Mouse (Mus musculus): ENCODE measurements around the gene Dlg4. TPM values are rescaled to one million over a fixed set of nuclear protein-coding genes. Genes with fewer than 3 reads are reported as not detected.

The Dlg4 gene
- polyA plus RNA-seq, 1 experiment from 2014 or later: 32.7 TPM

DNA sequence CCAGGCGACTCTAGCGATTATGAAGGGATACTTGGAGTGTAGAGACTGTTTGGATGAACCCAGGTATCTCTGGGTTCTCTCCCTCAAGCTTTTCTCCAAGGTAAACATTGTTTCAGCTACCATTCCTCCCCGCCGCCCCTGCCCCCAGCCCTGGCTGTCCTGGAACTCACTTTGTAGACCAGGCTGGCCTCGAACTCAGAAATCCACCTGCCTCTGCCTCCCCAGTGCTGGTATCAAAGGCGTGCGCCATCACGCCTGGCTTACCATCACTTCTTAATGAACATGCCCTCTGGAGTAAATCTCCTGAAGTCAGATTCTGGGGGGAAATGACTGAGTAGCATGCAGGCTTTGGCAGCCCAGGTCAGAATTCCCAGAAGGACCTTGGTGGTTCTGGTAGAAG lies 34.5 kb upstream of the Dlg4 start, which contains the start of gene Elp5:
Gene Elp5, minus strand, starts transcription at position 293 of the 400 bp plus-strand sequence.
- Histone ChIP-seq H3K27ac (ENCODE audit: low read length) (peak within 1 kb of the TSS; percentile 98), H3K9me3 (ENCODE audit: control insufficient read depth, low read length) (no peaks in the 10 kb centered on the region), H3K9ac (replicated peaks; ENCODE audit: low read depth, low read length) (peak within 1 kb of the TSS; percentile 80), H3K4me2 (ENCODE audit: low read length) (peak within 1 kb of the TSS; percentile 65), H3K27me3 (replicated peaks; ENCODE audit: control insufficient read depth, insufficient read depth, low read length) (no peaks in the 10 kb centered on the region), H3K4me1 (replicated peaks; ENCODE audit: control insufficient read depth, insufficient read depth, low read length) (peaks cover 30% of the 10 kb centered on the region), H3K36me3 (ENCODE audit: control insufficient read depth, insufficient read depth) (peaks cover 17% of the 10 kb centered on the region), H3K4me3 (replicated peaks; ENCODE audit: low read length) (peak within 1 kb of the TSS; percentile 73)
- ATAC-seq: no peak
- WGBS: 63% methylated on average over 8 of the region's 8 CpGs

DNA sequence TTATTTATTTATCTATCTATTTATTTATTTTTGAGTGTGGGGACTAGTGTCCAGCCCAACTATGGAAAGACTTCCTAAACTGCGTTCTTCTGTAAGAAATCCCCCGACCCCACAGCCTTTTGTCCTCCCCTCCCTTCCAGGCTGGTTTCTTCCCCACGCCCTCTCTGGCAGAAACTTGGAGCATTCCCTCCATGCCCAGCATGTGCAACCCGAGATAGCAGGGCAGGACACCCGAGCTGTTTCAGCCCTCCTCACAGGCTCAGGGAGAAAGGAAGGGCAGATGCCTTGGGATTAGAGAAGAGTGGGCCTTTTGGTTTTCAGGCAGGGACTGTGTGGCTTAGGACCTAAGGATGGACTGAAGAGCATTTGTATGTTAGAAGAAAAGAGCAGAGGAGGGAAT lies 33.9 kb upstream of the Dlg4 start:
- H3K27me3 ChIP-seq (replicated peaks; ENCODE audit: control insufficient read depth, insufficient read depth, low read length): no peaks in the 10 kb centered on the region
- 0 out of 2 replicates have a peak overlapping the region, but pooled peaks have one; percentile 26 for H3K9ac ChIP-seq (replicated peaks; ENCODE audit: low read depth, low read length)
- H3K9me3 ChIP-seq (ENCODE audit: control insufficient read depth, low read length): no peaks in the 10 kb centered on the region
- H3K4me1 ChIP-seq (replicated peaks; ENCODE audit: control insufficient read depth, insufficient read depth, low read length): peaks cover 30% of the 10 kb centered on the region
- peak overlapping the region; percentile 65 for H3K4me2 ChIP-seq (ENCODE audit: low read length)
- WGBS: 24% methylated on average over 5 of the region's 5 CpGs
- peaks cover 22% of the 10 kb centered on the region for H3K36me3 ChIP-seq (ENCODE audit: control insufficient read depth, insufficient read depth)
- no peak overlapping the region for H3K27ac ChIP-seq (ENCODE audit: low read length)
- no peak for ATAC-seq
- peak overlapping the region; percentile 11 for H3K4me3 ChIP-seq (replicated peaks; ENCODE audit: low read length)

GRCm38 (mm10) chr11:69983377-69983776 lies 33.4 kb upstream of the Dlg4 start:
- Histone ChIP-seq H3K9me3 (ENCODE audit: control insufficient read depth, low read length) (no peaks in the 10 kb centered on the region), H3K27me3 (replicated peaks; ENCODE audit: control insufficient read depth, insufficient read depth, low read length) (no peaks in the 10 kb centered on the region), H3K4me1 (replicated peaks; ENCODE audit: control insufficient read depth, insufficient read depth, low read length) (peaks cover 30% of the 10 kb centered on the region), H3K4me2 (ENCODE audit: low read length) (no peak overlapping the region; the same call in 1 of the 2 replicates), H3K9ac (replicated peaks; ENCODE audit: low read depth, low read length) (no peak overlapping the region), H3K36me3 (ENCODE audit: control insufficient read depth, insufficient read depth) (peaks cover 22% of the 10 kb centered on the region), H3K4me3 (replicated peaks; ENCODE audit: low read length) (no peak overlapping the region; the same call in 1 of the 2 replicates), H3K27ac (ENCODE audit: low read length) (no peak overlapping the region)
- no peak for ATAC-seq
- 91% methylated on average over 4 of the region's 4 CpGs for WGBS

GRCm38 (mm10) chr11:69984431-69984830 lies 32.3 kb upstream of the Dlg4 start:
- ATAC-seq: no peak
- H3K27ac ChIP-seq (ENCODE audit: low read length): no peak overlapping the region
- H3K4me2 ChIP-seq (ENCODE audit: low read length): no peak overlapping the region
- no peak overlapping the region for H3K4me3 ChIP-seq (replicated peaks; ENCODE audit: low read length)
- no peaks in the 10 kb centered on the region for H3K27me3 ChIP-seq (replicated peaks; ENCODE audit: control insufficient read depth, insufficient read depth, low read length)
- no peak overlapping the region for H3K9ac ChIP-seq (replicated peaks; ENCODE audit: low read depth, low read length)
- peaks cover 29% of the 10 kb centered on the region for H3K36me3 ChIP-seq (ENCODE audit: control insufficient read depth, insufficient read depth)
- WGBS: 91% methylated on average over 8 of the region's 8 CpGs
- no peaks in the 10 kb centered on the region for H3K9me3 ChIP-seq (ENCODE audit: control insufficient read depth, low read length)
- H3K4me1 ChIP-seq (replicated peaks; ENCODE audit: control insufficient read depth, insufficient read depth, low read length): peaks cover 25% of the 10 kb centered on the region

GRCm38 (mm10) chr11:69989949-69990348 lies 26.8 kb upstream of the Dlg4 start:
- ATAC-seq: no peak
- WGBS: 86% methylated on average over 8 of the region's 8 CpGs
- Histone ChIP-seq H3K9ac (replicated peaks; ENCODE audit: low read depth, low read length) (no peak overlapping the region), H3K36me3 (ENCODE audit: control insufficient read depth, insufficient read depth) (peaks cover 31% of the 10 kb centered on the region), H3K27me3 (replicated peaks; ENCODE audit: control insufficient read depth, insufficient read depth, low read length) (no peaks in the 10 kb centered on the region), H3K27ac (ENCODE audit: low read length) (no peak overlapping the region), H3K4me1 (replicated peaks; ENCODE audit: control insufficient read depth, insufficient read depth, low read length) (peaks cover 18% of the 10 kb centered on the region), H3K4me2 (ENCODE audit: low read length) (no peak overlapping the region), H3K4me3 (replicated peaks; ENCODE audit: low read length) (no peak overlapping the region), H3K9me3 (ENCODE audit: control insufficient read depth, low read length) (no peaks in the 10 kb centered on the region)

DNA sequence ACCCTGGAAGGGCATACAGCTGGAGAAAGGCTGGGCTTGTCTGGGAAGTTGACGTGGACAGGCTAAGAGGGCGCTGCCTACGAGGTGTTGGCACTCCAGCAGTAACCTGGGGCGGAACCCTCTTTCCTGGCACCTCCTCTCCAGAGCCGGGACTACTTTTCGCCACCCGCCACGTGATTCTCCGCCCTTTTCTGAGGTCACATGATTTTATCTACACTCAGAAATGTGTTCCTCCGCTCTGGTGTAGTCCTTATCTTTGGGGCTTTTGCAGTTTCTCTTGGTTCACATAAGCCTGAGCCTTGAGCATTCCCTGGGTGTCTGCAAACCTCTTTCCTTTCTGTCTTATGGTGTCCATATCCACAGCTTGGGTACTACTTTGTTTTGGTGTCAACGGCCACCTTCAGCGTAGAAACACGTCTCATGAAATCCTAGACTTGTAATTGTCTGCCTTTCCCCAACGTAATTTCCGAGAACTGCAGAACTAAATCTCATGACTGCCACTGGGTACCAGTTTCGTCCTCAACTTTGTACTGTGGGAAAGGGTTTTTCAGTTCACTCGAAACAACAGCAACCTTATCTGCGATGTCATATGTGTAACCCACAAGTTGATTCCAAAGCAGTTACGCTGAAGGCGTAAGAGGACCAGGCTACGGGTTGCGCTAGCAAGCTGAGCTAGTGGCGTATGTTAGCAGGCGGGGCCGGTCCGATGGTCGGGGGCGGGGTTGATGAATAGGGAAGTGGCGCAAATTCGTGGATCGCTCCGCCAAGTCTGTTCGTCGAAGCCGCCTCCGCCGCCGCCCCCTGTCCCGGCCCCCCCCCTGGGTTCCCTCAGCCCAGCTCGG lies 25.7 kb upstream of the Dlg4 start, which contains the start of gene Gabarap:
Gene Gabarap, plus strand, starts transcription at position 294 of the 842 bp plus-strand sequence.
- peaks cover 23% of the 10 kb centered on the region for H3K36me3 ChIP-seq (ENCODE audit: control insufficient read depth, insufficient read depth)
- WGBS: under 1% methylated on average over 38 of the region's 40 CpGs

DNA sequence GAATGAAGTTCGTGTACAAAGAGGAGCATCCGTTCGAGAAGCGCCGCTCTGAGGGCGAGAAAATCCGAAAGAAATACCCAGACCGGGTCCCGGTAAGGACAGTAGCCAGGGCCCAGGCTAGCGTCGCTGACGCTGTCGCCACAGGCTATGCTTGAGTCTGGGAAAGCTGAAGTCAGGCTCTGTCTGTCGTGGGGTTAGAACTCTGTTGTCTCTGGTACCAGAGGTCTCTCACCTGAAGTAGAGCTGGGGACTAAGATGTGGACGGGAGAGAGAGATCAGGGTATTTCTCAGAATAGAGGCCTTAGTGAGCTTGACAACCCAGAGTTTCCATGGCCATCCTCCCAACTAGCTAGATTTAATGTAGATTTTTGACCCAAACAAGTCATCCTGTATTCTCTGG lies 25.0 kb upstream of the Dlg4 start:
- H3K27ac ChIP-seq (ENCODE audit: low read length): peak overlapping the region; percentile 95
- H3K4me2 ChIP-seq (ENCODE audit: low read length): peak overlapping the region; percentile 88
- no peaks in the 10 kb centered on the region for H3K9me3 ChIP-seq (ENCODE audit: control insufficient read depth, low read length)
- peak overlapping the region; percentile 73 for H3K9ac ChIP-seq (replicated peaks; ENCODE audit: low read depth, low read length)
- peak; percentile 6; the same call in 1 of the 2 replicates for ATAC-seq
- peaks cover 18% of the 10 kb centered on the region for H3K4me1 ChIP-seq (replicated peaks; ENCODE audit: control insufficient read depth, insufficient read depth, low read length)
- no peaks in the 10 kb centered on the region for H3K27me3 ChIP-seq (replicated peaks; ENCODE audit: control insufficient read depth, insufficient read depth, low read length)
- peaks cover 23% of the 10 kb centered on the region for H3K36me3 ChIP-seq (ENCODE audit: control insufficient read depth, insufficient read depth)
- peak overlapping the region; percentile 62 for H3K4me3 ChIP-seq (replicated peaks; ENCODE audit: low read length)
- WGBS: under 1% methylated on average over 15 of the region's 15 CpGs

More for the DNA sequence above, 25.7 kb upstream of the Dlg4 start, which contains the start of gene Gabarap:
- peak within 1 kb of the TSS; percentile 73 for H3K9ac ChIP-seq (replicated peaks; ENCODE audit: low read depth, low read length)
- ATAC-seq: peak; percentile 70
- no peaks in the 10 kb centered on the region for H3K27me3 ChIP-seq (replicated peaks; ENCODE audit: control insufficient read depth, insufficient read depth, low read length)
- peak within 1 kb of the TSS; percentile 88 for H3K4me2 ChIP-seq (ENCODE audit: low read length)
- H3K4me3 ChIP-seq (replicated peaks; ENCODE audit: low read length): peak within 1 kb of the TSS; percentile 62
- peak within 1 kb of the TSS; percentile 95 for H3K27ac ChIP-seq (ENCODE audit: low read length)
- no peaks in the 10 kb centered on the region for H3K9me3 ChIP-seq (ENCODE audit: control insufficient read depth, low read length)
- H3K4me1 ChIP-seq (replicated peaks; ENCODE audit: control insufficient read depth, insufficient read depth, low read length): peaks cover 18% of the 10 kb centered on the region

GRCm38 (mm10) chr11:69992396-69992795 lies 24.3 kb upstream of the Dlg4 start:
- ATAC-seq: no peak

DNA sequence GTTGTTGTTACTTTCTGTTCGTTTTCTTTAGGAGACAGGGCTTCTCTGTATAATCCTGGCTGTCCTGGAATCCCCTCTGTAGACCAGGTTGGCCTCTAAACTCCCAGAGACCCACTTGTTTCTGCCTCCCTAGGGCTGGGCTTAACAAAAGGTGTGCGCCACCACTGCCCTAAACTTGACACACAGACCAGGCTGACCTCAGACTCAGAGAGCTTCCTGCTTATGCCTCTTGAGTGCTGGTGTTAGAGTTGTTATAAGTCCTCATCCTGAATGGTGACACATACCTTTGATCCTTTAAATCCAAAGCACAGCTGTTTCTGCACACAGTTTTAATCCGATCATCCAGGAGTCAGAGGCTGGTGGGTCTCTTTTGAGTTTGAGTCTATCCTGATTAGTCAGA lies 23.8 kb upstream of the Dlg4 start:
- Histone ChIP-seq H3K4me3 (replicated peaks; ENCODE audit: low read length) (no peak overlapping the region), H3K9me3 (ENCODE audit: control insufficient read depth, low read length) (no peaks in the 10 kb centered on the region), H3K27ac (ENCODE audit: low read length) (no peak overlapping the region), H3K4me2 (ENCODE audit: low read length) (peak overlapping the region; percentile 22; the same call in 1 of the 2 replicates), H3K4me1 (replicated peaks; ENCODE audit: control insufficient read depth, insufficient read depth, low read length) (peaks cover 26% of the 10 kb centered on the region), H3K9ac (replicated peaks; ENCODE audit: low read depth, low read length) (no peak overlapping the region; the same call in 1 of the 2 replicates), H3K36me3 (ENCODE audit: control insufficient read depth, insufficient read depth) (peaks cover 18% of the 10 kb centered on the region), H3K27me3 (replicated peaks; ENCODE audit: control insufficient read depth, insufficient read depth, low read length) (no peaks in the 10 kb centered on the region)
- no peak for ATAC-seq
- 88% methylated on average over 3 of the region's 3 CpGs for WGBS

More at GRCm38 (mm10) chr11:69992396-69992795, 24.3 kb upstream of the Dlg4 start:
- peak overlapping the region; percentile 73 for H3K9ac ChIP-seq (replicated peaks; ENCODE audit: low read depth, low read length)
- H3K27ac ChIP-seq (ENCODE audit: low read length): no peak overlapping the region
- peak overlapping the region; percentile 88 for H3K4me2 ChIP-seq (ENCODE audit: low read length)
- H3K4me1 ChIP-seq (replicated peaks; ENCODE audit: control insufficient read depth, insufficient read depth, low read length): peaks cover 20% of the 10 kb centered on the region
- peak overlapping the region; percentile 62 for H3K4me3 ChIP-seq (replicated peaks; ENCODE audit: low read length)
- no peaks in the 10 kb centered on the region for H3K9me3 ChIP-seq (ENCODE audit: control insufficient read depth, low read length)
- WGBS: 82% methylated on average over 10 of the region's 10 CpGs
- H3K27me3 ChIP-seq (replicated peaks; ENCODE audit: control insufficient read depth, insufficient read depth, low read length): no peaks in the 10 kb centered on the region
- H3K36me3 ChIP-seq (ENCODE audit: control insufficient read depth, insufficient read depth): peaks cover 22% of the 10 kb centered on the region
